Mouse (Mus musculus) adrenal gland, postnatal 25 days (tissue): ENCODE data around the gene Fam222b. TPM values are rescaled to one million over a fixed set of nuclear protein-coding genes. Genes with fewer than 3 reads are reported as not detected.
A peak's percentile ranks its signal among the peaks of the same experiment; 100 is the strongest.
"Not testable (repeated sequence)": the region's sequence is repeated elsewhere in the genome, so short reads cannot be mapped to it uniquely, and the experiment has no call there.

Experiments
- DNase-seq: peaks from one replicate; pipeline ENCODE4 v3.0.0; 2021; ENCODE audit warnings: mixed read lengths
- total RNA-seq: library from RNA; stranded (reverse); gene quantifications from 2 replicates; pipeline ENCODE4 v1.2.3, GENCODE M21; 2021

Gene Fam222b
- total RNA-seq, 1 experiment from 2014 or later = 23.9 TPM

DNA sequence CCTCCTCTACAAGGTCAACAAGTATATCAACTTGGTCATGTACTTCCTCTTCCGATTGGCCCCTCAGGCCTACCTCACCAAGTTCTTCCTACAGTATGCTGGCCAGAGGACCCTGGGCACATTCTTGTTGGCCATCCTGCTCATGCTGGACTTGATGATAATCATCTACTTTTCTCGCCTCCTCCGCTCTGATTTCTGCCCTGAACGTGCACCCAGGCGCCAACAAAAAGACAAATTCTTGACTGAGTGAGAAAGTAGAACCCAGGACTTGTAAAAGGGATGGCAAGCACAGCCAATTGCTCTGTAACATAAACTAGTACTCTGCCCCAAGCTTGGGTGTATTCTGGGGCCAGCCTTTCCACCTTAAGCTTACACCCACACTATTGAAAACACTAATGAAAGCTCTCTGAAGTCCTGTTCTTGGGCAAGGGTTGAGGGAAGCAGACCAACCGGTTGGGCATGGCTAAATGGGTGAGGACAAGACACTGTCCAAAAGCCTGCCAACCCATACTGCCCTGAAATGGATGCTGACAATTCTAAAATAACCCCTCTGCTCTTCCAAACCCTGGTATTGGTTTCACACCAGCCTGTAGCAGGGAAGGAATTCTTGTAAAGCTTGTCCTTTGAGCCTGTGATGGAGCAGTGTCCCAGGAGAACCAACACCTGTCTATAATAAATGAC is 85.8 kb downstream of the Fam222b start:
- DNase-seq = no peak

DNA sequence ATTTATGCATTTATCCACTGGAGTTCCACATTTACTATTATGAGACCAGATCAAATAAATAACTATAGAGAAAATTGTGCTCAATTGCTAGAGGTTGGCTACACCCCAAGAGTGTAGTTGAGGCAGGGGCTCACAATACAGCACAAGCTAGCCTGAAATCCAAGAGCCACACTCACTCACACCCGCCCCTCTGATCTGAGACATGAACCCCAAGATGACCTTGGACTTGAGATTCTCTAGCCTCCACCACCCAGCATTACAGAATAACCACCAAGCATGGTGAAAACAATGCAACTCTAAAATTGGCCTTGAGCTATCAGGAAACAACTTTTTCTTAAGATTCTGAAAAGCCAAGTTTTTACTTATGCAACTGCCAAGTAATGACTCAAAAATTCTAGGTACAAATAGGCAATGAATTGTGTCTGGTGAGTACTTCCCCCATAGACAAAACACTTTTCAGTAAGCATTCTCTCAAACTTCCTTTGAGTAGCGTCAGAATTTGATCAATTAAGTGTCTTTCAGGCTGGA is 87.4 kb downstream of the Fam222b start:
- DNase-seq = no peak

DNA sequence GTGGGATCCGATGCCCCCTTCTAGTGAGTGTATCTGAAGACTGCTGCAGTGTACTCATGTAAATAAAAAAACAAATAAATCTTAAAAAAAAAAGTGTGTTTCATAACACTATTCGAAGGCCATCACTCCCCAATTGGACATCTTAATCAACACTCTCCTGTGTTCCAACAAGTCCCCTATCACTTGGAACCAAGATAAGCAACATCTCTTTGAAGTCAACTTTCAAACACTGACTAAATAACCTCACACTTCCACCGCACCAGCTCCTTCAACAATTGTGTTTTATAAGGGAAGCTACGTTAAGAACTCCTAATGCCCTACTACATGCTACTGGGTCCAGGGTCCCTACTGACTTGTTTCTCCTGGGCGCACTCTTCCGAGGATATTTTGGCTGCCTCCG is 88.0 kb downstream of the Fam222b start:
- no peak for DNase-seq

DNA sequence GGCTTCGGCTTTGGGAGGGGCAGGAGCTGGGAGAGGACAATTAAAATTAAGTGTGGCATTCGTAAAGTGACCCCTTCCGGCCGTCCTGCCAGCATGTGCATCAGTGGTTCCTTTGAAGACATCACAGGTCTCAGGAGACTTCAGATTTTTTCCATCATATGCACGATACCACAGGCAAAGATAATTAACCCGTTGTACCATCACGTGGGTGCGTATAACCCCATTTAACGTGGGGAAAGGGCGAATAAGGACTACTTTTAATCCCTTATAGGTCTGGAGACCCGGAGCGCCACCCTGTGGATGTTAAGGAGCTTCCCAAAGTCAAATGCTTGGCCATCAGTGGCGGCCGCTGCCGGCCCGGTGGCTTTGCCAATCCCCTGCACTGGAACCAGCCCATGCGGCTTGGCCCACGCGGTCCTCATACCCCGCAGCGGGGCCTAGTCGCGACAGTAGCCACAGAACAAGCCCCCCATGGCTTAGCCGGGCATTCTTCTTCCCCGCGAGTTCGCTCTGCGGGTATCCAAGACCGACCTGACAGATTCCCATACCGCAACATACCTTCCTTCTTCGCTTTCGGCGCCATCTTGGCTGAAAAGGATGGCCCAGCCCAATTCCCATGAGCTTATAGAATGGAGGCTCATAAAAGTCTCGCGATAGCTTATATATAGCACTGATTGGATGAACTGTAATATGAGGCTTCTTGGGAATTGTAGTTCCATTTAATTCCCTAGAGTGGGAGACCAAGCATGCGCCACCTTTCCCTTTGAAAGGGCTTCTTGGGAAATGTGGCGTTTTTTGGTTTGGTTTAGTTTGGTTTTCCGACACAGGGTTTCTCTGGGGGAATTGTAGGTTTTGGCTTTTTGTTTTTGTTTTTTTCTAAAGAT is 88.7 kb downstream of the Fam222b start, which contains the start of gene Rpl23a:
Rpl23a (minus strand) TSS at position 624 of the 884 bp plus-strand sequence.
- peak; percentile 66 for DNase-seq

DNA sequence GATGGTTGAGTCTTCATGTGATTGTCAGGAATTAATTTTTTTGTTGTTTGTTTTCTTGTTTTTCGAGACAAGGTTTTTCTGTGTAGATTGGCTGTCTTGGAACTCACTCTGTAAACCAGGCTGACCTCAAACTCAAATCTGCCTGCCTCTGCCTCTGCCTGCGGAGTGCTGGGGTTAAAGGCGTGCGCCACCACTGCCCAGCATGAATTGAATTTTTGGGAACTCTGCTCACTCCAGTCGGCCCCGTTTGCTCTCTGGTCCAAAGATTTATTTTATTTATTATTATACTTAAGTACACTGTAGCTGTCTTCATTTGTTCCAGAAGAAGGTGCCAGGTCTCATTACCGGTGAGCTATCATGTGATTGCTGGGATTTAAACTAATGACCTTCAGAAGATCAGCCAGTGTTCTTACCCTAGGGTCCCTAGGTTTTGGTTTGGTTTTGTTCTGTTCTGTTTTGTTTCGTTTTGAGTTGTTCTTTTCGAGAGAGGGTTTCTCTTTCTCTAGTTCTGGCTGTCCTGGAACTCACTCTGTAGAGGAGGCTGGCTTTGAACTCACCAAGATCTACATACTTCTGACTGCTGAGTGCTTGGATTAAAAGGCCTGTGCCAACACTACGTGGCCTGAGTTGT is 89.5 kb downstream of the Fam222b start:
- DNase-seq = no peak

DNA sequence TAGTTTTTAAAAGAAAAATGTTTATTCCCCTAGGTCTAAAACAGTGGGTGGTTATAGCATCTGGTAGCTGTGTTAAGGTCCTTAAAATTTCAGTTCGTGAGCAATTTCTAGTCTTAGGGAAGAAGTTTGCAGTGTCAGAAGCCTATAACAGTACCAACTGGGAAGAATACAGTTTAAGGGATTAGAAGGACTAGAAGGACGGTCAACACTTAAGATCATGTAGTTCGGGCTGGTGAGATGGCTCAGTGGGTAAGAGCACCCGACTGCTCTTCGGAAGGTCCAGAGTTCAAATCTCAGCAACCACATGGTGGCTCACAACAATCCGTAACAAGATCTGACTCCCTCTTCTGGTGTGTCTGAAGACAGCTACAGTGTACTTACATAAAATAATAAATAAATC is 90.2 kb downstream of the Fam222b start:
- not testable (repeated sequence) for DNase-seq

DNA sequence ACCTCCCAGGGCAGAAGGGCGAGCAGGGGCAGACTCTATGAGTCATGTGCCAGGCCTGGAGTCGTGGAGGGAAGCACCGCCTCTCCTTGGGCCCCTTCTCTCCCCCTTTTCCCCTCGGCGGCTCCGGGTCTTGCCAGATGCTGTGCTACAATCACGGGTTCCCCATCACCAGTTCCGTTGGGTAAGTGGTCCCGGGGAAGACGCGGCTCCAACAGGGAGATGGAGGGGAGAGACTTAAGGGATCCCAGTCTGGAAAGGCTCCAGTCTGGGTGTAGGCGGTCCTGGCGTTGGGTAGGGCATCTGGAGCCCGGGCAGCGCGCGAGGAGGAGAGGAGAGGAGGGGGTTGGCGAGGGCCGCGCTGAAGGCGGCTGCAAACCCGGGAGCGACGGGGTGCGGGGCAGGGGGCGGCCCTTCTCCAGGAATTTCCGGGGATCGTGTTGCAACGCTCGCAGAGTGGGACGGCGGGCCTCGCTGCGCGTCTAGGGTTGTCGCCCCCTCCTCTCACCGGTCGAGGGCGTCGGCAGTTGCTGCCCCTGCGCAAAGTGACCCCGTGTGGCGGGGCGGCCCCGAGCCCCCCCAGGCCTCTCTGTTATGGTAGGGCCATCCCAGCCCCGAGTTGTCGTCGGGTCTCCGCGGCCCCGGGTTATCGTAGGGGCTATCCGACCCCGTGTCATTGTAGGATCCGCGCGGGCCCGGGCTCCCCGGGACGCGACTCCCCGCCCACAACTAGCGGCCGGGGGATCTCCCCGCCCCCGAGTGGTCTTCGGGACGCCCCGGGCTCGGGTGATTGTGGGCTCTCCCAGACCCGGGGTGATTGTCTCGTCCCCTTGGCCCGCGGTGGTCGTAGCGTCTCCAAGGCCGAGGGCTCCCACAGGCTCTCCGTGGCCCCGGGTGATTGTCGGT is 94.1 kb downstream of the Fam222b start, which contains the start of gene Rab34:
Rab34 (plus strand) TSS at position 100 of the 903 bp plus-strand sequence.
- DNase-seq = peak; percentile 79

DNA sequence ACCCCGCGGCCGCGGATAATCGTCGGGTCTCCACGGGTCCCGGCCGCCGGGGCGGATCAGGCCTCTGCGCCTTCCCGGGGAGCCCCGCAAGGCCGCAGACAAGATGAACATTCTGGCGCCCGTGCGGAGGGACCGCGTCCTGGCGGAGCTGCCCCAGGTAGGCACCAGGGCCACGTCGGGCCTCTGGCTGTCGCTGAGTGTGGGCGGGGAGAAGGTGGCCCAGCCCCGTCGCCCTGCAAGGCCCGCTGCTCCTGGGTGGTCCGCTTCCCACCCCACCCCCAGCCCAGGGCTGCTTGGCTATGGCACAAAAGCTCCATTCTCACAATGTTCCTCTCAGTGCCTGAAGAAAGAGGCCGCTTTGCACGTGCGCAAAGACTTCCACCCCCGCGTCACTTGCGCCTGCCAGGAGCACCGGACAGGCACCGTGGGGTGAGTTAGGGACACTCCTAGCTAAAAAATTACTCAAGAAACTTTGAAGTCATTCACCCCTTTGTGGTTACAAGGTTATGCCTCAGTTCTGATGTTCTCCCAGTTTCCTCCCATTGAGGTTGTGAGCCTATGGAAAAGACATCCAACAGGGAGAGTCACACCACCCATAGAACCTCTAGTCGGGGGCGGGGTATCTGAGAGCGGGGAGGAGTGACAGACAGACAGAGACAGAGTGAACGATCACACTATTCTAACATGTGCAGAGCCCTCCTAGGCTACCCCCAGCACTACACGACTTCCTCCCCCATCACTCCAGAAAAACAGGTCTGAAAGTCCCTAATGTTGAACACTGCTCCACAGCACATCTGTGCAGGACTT is 95.0 kb downstream of the Fam222b start:
- peak; percentile 69 for DNase-seq

DNA sequence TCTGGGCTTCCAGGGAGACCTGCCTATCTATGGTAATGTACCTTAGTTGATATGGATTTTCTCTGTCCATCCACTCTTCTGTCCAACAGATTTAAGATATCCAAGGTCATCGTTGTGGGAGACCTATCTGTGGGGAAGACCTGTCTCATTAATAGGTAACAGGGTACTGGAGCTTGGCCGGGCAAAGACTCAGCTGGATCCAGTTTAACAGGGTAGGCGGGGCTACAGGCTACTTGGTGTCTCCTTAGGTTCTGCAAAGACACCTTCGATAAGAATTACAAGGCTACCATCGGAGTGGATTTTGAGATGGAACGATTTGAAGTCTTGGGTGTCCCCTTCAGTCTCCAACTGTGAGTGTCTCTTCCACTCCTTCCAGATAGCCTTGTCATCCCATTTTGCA is 95.6 kb downstream of the Fam222b start:
- DNase-seq = no peak

DNA sequence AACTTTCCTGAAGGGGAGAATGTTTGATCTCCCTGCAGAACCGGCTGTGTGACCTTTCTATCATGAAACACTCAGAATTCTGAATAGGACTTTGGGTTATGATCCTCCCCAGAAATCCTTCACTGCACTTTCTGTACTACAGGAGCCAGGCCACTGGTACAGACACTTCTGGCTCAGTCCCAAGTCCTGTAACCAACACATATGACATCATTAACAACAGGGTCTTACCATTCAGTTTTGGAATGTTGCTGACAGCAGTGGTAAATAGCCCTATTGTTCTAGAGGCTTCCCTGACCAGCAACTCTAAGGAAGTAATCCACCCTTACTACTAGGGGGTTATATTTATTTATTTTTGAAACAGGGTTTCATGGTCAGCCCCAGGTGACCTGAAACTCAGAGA is 98.7 kb downstream of the Fam222b start, which contains the start of gene Proca1:
Proca1 (plus strand) TSS at position 280 of the 400 bp plus-strand sequence.
- no peak for DNase-seq

DNA sequence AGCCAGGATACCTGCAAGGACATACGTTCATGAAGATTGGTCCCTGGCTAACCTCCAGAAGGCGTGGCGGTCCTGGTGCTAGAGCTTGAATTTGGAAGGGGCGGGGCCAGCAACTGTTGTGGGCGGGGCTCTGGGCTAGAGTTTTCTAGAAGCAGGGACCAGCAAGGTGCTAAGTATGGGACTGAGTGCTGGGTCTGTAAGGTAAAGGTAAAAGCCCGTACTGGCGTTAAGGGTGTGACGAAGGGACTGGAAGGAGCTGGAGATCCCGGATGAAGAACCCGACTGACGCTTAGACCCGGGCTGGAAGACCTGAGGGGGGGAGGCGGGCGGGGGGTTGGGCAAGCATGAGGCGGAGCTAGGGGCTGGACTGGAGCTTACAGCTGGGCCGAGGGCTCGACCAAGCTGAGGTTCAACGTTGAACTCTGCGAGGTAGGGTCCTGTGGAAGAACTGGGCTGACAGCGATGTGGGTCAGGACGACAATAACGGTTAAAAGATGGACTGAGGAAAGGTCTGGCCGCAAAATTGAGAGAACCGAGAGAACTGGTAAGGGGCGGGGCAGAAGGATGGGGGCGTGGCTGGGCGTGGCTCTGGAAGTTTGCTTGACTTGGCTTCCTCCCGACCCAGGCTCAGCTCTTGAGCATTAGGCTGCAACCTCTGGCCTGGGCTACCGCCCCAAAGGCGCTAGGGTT is 100.1 kb downstream of the Fam222b start:
- peak; percentile 78 for DNase-seq

DNA sequence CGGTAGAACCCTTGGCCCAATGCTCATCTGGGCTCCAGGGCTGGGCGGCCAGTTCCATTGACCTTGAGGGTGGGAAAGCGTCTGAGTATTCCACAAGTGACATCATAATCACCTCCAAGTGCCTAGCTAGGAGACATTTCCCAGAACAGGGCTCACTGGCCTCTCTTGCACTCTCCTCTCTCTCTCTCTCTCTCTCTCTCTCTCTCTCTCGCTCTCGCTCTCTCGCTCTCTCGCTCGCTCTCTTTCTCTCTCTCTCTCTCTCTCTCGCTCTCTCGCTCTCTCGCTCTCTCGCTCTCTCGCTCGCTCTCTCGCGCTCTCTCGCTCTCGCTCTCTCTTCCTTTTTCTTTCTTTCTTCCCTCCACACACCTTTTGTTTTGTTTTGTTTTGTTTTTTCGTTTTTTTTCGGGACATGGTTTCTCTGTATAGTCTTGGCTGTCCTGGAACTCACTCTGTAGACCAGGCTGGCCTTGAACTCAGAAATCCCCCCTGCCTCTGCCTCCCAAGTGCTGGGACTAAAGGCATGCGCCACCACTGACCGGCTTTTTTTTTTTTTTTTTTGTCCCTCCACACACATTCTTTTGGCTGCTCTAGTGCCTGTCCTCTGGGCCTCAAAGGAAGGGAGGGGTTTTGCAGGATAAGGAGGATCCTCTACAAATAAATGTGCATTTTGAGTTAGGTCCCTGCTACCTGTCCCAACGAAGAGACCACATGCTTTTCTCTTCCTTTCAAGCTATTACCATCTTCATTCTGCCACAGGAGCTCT is 100.8 kb downstream of the Fam222b start:
- no peak for DNase-seq

DNA sequence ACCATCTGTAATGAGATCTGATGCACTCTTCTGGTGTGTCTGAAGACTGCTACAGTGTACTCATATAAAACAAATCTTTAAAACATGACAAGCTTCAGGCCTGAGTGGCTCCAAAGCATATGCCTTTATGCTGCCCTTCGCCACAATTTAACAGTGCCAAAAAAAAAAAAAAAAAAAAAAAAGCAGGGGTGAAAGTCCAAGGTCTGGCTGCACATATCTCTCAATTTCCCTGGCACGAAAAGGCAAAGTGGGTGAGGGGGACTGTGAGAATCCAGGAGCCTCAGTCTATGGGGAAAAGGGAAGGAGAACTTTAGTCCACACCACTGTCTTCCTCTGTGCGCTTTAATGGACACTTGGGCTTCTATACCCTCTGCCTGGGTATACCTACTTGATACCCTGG is 107.9 kb downstream of the Fam222b start:
- DNase-seq = no peak

DNA sequence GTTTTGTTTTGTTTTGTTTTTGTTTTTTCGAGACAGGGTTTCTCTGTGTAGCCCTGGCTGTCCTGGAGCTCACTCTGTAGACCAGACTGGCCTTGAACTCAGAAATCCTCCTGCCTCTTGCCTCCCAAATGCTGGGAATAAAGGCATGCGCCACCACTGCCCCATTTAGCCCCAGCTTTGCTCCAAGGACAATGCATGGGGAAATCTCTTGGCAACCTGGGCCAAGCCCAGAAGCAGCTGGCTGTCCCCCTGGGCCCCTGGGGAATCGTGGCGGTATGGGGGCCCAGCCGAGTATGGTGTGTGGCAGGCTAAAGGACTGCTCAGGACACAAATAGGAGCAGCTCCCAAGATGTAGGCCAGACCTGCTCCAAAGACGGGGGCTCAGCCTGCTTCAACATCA is 109.8 kb downstream of the Fam222b start:
- DNase-seq = peak; percentile 35

DNA sequence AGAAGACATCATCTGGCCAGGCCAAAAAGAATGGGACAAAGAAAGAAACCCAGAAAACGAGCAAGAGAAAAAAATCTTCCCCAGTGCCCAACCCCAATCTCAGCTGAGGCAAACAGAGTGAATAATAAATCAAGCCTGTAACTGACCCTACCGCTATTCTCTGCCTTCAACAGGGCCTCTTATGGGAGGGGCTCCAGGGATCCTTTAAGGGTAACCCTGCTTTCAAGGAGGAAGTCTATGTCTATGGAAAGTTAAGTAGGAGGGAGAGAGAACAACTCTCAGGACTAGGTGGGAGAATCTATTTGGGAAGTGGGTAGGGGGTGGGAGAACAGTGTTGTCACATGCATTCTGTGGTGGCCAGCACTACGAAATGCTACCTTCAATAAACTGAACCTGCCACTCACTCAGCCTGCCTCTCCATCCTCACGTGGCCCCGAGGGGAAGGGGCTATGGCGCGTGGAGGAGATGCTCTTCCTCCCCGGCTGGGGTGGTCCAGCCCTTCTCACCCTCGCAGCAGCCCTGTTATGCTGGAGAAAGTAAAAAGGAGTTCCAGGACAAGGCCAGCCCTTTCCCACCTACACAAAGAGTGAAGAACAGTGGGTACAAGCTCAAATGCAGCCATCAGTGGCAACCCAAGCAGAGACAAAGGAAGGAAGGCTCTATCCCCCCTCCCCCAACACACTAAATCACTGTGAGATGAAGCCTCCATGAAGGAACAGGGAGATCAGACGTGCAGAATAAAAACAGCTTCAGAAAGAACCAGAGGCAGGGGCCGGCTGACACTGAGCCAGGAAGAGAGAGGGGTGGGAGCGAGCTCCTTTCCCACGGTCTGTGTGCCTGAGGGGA is 111.1 kb downstream of the Fam222b start:
- DNase-seq = no peak
